Mouse (Mus musculus) ES-E14 (cell line): ENCODE data around the gene Wdr75.

Source experiments
- HCFC1 ChIP-seq: IDR thresholded peaks from 2 replicates; pipeline ENCODE4 v1.6.1; 2012; ENCODE audit warnings: low read length, inconsistent platforms, borderline replicate concordance; ENCODE audit not compliant: insufficient read depth
- MAFK ChIP-seq: IDR thresholded peaks from 2 replicates; pipeline ENCODE4 v1.6.1; 2014; ENCODE audit warnings: mild to moderate bottlenecking, low read depth, low read length, inconsistent platforms; ENCODE audit not compliant: insufficient read depth
- ZC3H11A ChIP-seq: IDR thresholded peaks from 2 replicates; pipeline ENCODE4 v1.6.1; 2012; ENCODE audit warnings: low read depth, mild to moderate bottlenecking, inconsistent platforms, low read length, borderline replicate concordance
- ZNF384 ChIP-seq: IDR thresholded peaks from 2 replicates; pipeline ENCODE4 v1.6.1; 2012; ENCODE audit warnings: low read depth, low read length, inconsistent platforms

GRCm38 (mm10) chr1:45868479-45869137, 73.6 kb downstream of the Wdr75 start:
- no peak for TF ChIP-seq ZC3H11A
- no peak for TF ChIP-seq HCFC1
- TF ChIP-seq ZNF384 = no peak
- no peak for TF ChIP-seq MAFK
